7 mouse cellular contexts compared by ENCODE assay signal in the genomic region with DNA sequence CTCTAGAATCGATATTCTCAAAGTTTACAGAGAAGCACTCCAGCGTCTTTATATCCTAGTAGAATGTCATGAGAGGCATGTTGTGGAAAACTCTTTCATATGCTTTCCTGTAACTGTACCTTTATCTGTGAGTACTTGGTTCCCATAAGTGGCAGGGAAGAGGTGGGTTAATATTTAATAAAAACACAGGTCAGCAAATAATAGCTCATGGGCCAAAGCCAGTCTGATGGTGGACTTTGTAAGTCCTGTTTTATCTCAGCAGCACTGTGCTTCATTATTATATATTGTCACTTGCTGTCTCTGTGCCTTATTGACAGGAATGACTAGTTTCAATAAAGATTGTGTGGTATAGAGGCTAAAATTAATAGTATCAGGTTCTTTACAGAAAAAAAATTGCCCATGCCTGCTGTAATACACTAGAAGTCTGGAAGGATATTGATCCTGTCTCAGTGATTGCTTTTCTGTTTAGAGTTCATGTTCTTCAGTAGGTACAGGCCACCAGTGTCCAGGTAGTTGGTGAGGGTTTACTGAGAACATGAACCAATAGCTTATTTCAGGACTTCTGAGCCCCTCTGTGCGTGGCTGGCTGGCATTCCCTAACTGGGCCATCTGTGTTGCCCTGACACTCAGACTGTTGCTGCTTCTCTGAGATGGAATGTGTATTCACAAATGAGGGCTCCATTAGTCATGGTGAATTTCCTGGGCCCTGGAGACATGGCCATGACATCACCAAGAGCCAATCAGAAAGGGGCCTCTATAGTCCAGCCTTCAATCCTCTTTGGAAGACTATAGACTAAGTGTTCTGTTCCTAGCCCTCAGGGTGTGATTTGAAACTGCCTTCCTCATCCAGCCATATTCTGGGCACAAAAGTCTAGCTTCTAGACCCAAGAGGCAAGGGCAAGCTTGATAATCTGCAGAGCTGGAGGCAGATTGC.
DNase-seq lines count a peak whose midpoint lies in the region; ATAC-seq and TF ChIP-seq lines count a peak whose summit lies in the region.

No protein-coding gene starts in this region.

- no peak overlapping the region for H3K27ac ChIP-seq in ES-E14 (ENCODE audit: insufficient read depth, low read depth, low read length, poor library complexity, severe bottlenecking)
- H3K27ac ChIP-seq in limb, embryonic 12.5 days = peak overlapping the region; percentile 54
- H3K27ac ChIP-seq in stomach, embryonic 15.5 days = peak overlapping the region; percentile 83

- no peak overlapping the region for H3K4me2 ChIP-seq in limb, embryonic 12.5 days
- H3K4me2 ChIP-seq in stomach, embryonic 15.5 days = no peak overlapping the region

- POLR2A ChIA-PET in Patski (lab: Charles Lee) = interaction anchor here (1.0 kb wide), 1 partner anchor 9 kb away, joined by 3 read pairs; no protein-coding TSS in a partner anchor

- no peak for TF ChIP-seq CTCF in Patski (IDR thresholded peaks at IDR 0.05)

- no peaks in the 10 kb centered on the region for H3K4me1 ChIP-seq in ES-E14 (ENCODE audit: control insufficient read depth in 2 of 2, insufficient read depth in 2 of 2, low read length in 2 of 2, poor library complexity in 1 of 2)
- H3K4me1 ChIP-seq in limb, embryonic 12.5 days (replicated peaks) = peaks cover 39% of the 10 kb centered on the region
- peaks cover 32% of the 10 kb centered on the region for H3K4me1 ChIP-seq in stomach, embryonic 15.5 days

- WGBS in limb, embryonic 12.5 days = 86% methylated on average over 3 of the region's 3 CpGs
- 66% methylated on average over 3 of the region's 3 CpGs for WGBS in stomach, embryonic 15.5 days

- H3K27me3 ChIP-seq in Patski = no peaks in the 10 kb centered on the region
- no peaks in the 10 kb centered on the region for H3K27me3 ChIP-seq in limb, embryonic 12.5 days
- H3K27me3 ChIP-seq in stomach, embryonic 15.5 days (replicated peaks) = no peaks in the 10 kb centered on the region

- in situ Hi-C loops in ES-E14 (cut with MboI; ENCODE audit: low sequenced_read_pairs in 2 of 2, unreplicated experiment in 2 of 2) (no loop called here), Patski (cut with MboI; ENCODE audit: low pct_unique_long_range_greater_than_20kb) (no loop called here)

- H3K9ac ChIP-seq in ES-E14 (ENCODE audit: insufficient read depth, low read depth, low read length, poor library complexity, severe bottlenecking) = no peak overlapping the region
- no peak overlapping the region for H3K9ac ChIP-seq in limb, embryonic 12.5 days (replicated peaks)
- H3K9ac ChIP-seq in stomach, embryonic 15.5 days = no peak overlapping the region

- CTCF ChIA-PET in Patski (lab: Charles Lee) = interaction anchor here (1.8 kb wide), 1 partner anchor 26 kb away, joined by 4 read pairs; no protein-coding TSS in a partner anchor

- peak; percentile 16 for DNase-seq in ES-E14 (ENCODE audit: low read depth, low spot score)
- DNase-seq in Patski (ENCODE audit: low read depth, low spot score) = no peak
- peak; percentile 19 for DNase-seq in heart, postnatal 4 days
- no peak for DNase-seq in ovary, postnatal 10 days (ENCODE audit: low spot score)
- DNase-seq in gastrocnemius, adult 18-20 months (ENCODE audit: low spot score) = no peak

- no peak overlapping the region for H3K4me3 ChIP-seq in ES-E14 (ENCODE audit: insufficient read depth in 1 of 2, low read depth in 1 of 2, low read length in 2 of 2, poor library complexity in 1 of 2, severe bottlenecking in 1 of 2)
- no peak overlapping the region for H3K4me3 ChIP-seq in limb, embryonic 12.5 days (replicated peaks)
- no peak overlapping the region for H3K4me3 ChIP-seq in stomach, embryonic 15.5 days (replicated peaks)

- H3K9me3 ChIP-seq in ES-E14 (ENCODE audit: control insufficient read depth, insufficient read depth, low read depth, low read length) = no peaks in the 10 kb centered on the region
- H3K9me3 ChIP-seq in limb, embryonic 12.5 days = no peaks in the 10 kb centered on the region
- no peaks in the 10 kb centered on the region for H3K9me3 ChIP-seq in stomach, embryonic 15.5 days

- H3K36me3 ChIP-seq in ES-E14 (ENCODE audit: control insufficient read depth, insufficient read depth, low read length, poor library complexity, severe bottlenecking) = no peaks in the 10 kb centered on the region
- H3K36me3 ChIP-seq in limb, embryonic 12.5 days = no peaks in the 10 kb centered on the region
- H3K36me3 ChIP-seq in stomach, embryonic 15.5 days = no peaks in the 10 kb centered on the region

- ATAC-seq in Patski = peak; percentile 42
- ATAC-seq in limb, embryonic 12.5 days (ENCODE audit: insufficient number of reproducible peaks, insufficient read depth, low FRiP score, low TSS enrichment, low read depth) = no peak
- peak; percentile 66 for ATAC-seq in stomach, embryonic 15.5 days (ENCODE audit: insufficient read depth, low FRiP score, low read depth)

TF ChIP-seq in ES-E14, 5 proteins besides CTCF, POLR2A, EP300 and RAD21:
- 0 out of 2 replicates have a peak, but pooled peaks have one; percentile 22 for TF ChIP-seq MAFK (IDR thresholded peaks at IDR 0.05; ENCODE audit: insufficient read depth, low read depth, low read length)
- TF ChIP-seq CHD2 (IDR thresholded peaks at IDR 0.05; ENCODE audit: low read depth, low read length) = no peak

Comparison
In these comparisons a context has a peak if more than half of its experiments do, and no peak if none do; other contexts are left out.
1. DNase-seq: peak in ES-E14 (single experiment) and heart, postnatal 4 days (single experiment); none in Patski (single experiment), ovary, postnatal 10 days (single experiment) and gastrocnemius, adult 18-20 months (single experiment).